Mouse (Mus musculus): Measurements from ENCODE around the gene Ablim2. TPM values are rescaled to one million over a fixed set of nuclear protein-coding genes. Genes with fewer than 3 reads are reported as not detected.
A peak's percentile ranks its signal among the peaks of the same experiment; 100 is the strongest.

The Ablim2 gene
- polyA plus RNA-seq, 1 experiment = 4.5 TPM

DNA sequence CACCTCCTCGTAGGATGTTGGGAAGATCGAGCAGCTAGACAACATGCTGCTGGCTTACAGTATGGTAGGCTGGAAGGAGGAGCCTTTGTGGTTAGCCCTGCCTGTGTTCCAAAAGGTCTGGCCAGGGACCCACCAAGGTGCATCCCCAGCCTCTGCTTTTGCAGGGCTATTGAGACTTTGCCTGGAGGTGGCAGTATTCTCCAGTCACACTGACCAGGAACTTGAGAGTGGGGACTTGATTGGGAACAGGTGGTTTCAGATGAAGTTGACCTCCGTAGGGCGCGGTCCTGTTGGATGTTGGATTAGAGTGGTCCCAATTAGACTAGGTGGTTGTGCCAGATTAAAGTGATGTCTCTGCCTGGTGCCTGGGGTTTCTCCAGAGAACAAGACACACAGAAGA is 30.2 kb upstream of the Ablim2 start:
- H3K4me1 ChIP-seq (replicated peaks; ENCODE audit: control insufficient read depth, insufficient read depth, low read length) = peaks cover 16% of the 10 kb centered on the region
- no peak overlapping the region for H3K27ac ChIP-seq (ENCODE audit: control insufficient read depth, insufficient read depth, low read length)
- TF ChIP-seq POLR2A (IDR thresholded peaks at IDR 0.05; ENCODE audit: control insufficient read depth, extremely low read depth, insufficient read depth, low read length, poor library complexity) = no peak
- TF ChIP-seq CTCF (IDR thresholded peaks at IDR 0.05; ENCODE audit: borderline replicate concordance, control insufficient read depth, extremely low read depth, insufficient read depth, low read length, poor library complexity) = no peak
- WGBS = 86% methylated on average over 5 of the region's 5 CpGs
- no peaks in the 10 kb centered on the region for H3K27me3 ChIP-seq (ENCODE audit: control insufficient read depth, insufficient read depth, low read length)
- H3K4me3 ChIP-seq (ENCODE audit: control insufficient read depth, insufficient read depth, low read length) = no peak overlapping the region
- no peaks in the 10 kb centered on the region for H3K36me3 ChIP-seq (ENCODE audit: control insufficient read depth, insufficient read depth, low read length)
- DNase-seq = no peak

DNA sequence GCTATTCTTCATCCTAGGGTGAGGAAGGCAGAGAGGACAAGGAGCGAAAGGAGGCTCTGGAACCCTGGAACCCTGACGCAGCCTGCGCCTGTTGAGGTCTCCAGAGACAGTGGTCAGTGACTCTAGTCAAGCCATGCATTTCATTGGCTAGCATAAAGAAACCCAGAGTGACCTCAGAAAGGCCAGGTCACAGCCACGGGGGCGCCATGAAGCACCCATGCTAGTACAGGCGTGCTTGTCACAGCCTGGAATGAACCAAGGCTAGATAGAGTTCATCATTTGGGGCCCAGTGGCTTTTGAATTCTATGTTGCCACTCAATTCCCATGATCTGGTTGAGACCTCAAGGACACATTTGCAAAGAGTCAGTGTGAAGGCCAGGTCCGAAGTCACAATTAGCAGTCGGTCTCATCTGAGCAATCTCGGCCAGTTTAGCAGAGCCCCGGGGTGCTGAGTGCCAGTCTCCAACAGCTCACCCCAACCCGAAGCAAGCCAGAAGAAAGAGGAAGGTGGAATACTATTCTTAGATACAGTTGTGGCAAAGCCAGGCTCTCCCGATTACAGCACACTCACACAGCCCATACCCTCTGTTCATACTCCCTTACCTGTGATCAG is 29.2 kb upstream of the Ablim2 start:
- Histone ChIP-seq H3K27ac (ENCODE audit: control insufficient read depth, insufficient read depth, low read length) (no peak overlapping the region), H3K4me3 (ENCODE audit: control insufficient read depth, insufficient read depth, low read length) (peak overlapping the region; percentile 19; the same call in 1 of the 2 replicates), H3K4me1 (replicated peaks; ENCODE audit: control insufficient read depth, insufficient read depth, low read length) (peaks cover 16% of the 10 kb centered on the region), H3K27me3 (ENCODE audit: control insufficient read depth, insufficient read depth, low read length) (no peaks in the 10 kb centered on the region), H3K36me3 (ENCODE audit: control insufficient read depth, insufficient read depth, low read length) (no peaks in the 10 kb centered on the region)
- TF ChIP-seq POLR2A (IDR thresholded peaks at IDR 0.05; ENCODE audit: control insufficient read depth, extremely low read depth, insufficient read depth, low read length, poor library complexity) = no peak
- TF ChIP-seq CTCF (IDR thresholded peaks at IDR 0.05; ENCODE audit: borderline replicate concordance, control insufficient read depth, extremely low read depth, insufficient read depth, low read length, poor library complexity) = no peak
- DNase-seq = no peak
- WGBS = 47% methylated on average over 12 of the region's 12 CpGs

DNA sequence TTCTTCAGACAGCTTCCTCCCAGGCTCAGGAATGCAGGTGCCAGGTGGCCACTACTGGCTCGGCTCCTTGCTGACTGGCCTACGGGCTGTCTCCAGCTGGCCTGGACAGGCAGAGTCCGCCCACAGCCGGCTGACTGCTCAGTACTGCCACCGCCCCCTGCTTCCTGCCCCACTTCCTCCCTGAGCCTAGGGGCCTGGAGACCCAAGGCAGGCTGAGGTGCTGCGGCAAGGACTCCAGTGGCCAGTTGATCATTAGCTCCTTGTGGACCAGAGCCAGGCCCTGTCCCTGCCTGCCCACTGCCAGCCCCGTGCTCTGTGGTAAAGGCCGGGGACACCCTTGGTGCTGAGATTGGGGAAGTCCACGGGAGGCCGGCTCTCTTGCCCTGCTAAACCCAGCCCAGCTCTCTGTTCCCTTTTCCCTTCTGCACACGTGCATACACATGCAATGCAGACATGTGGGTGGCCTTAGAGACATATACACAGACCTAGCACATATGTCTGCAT is 28.7 kb upstream of the Ablim2 start:
- H3K27ac ChIP-seq (ENCODE audit: control insufficient read depth, insufficient read depth, low read length) = no peak overlapping the region
- H3K4me3 ChIP-seq (ENCODE audit: control insufficient read depth, insufficient read depth, low read length) = peak overlapping the region; percentile 19; the same call in 1 of the 2 replicates
- no peaks in the 10 kb centered on the region for H3K27me3 ChIP-seq (ENCODE audit: control insufficient read depth, insufficient read depth, low read length)
- no peak for TF ChIP-seq POLR2A (IDR thresholded peaks at IDR 0.05; ENCODE audit: control insufficient read depth, extremely low read depth, insufficient read depth, low read length, poor library complexity)
- no peak for TF ChIP-seq CTCF (IDR thresholded peaks at IDR 0.05; ENCODE audit: borderline replicate concordance, control insufficient read depth, extremely low read depth, insufficient read depth, low read length, poor library complexity)
- H3K36me3 ChIP-seq (ENCODE audit: control insufficient read depth, insufficient read depth, low read length) = no peaks in the 10 kb centered on the region
- peaks cover 21% of the 10 kb centered on the region for H3K4me1 ChIP-seq (replicated peaks; ENCODE audit: control insufficient read depth, insufficient read depth, low read length)
- 10% methylated on average over 11 of the region's 11 CpGs for WGBS
- peak; percentile 47 for DNase-seq

DNA sequence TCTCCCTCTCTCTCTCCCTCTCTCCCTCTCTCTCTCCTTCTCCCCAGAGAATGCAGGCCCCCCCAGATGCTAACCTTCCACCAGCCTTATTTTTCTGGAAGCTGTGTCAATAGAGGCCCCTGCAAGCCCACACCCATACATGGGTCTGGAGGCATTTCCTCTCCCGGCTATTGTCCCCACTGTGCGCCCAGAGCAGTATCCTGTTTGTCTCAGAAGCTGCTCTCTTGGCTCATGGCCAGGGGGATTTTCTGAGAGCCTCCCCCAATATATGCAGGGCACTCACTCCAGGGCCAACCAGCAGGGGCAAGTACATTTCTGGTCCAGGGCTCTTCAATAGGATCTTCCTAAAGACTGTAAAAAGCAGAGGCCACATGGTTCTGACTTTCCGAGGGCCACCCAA is 27.8 kb upstream of the Ablim2 start:
- Histone ChIP-seq H3K36me3 (ENCODE audit: control insufficient read depth, insufficient read depth, low read length) (no peaks in the 10 kb centered on the region), H3K27me3 (ENCODE audit: control insufficient read depth, insufficient read depth, low read length) (no peaks in the 10 kb centered on the region), H3K27ac (ENCODE audit: control insufficient read depth, insufficient read depth, low read length) (no peak overlapping the region), H3K4me1 (replicated peaks; ENCODE audit: control insufficient read depth, insufficient read depth, low read length) (peaks cover 21% of the 10 kb centered on the region), H3K4me3 (ENCODE audit: control insufficient read depth, insufficient read depth, low read length) (no peak overlapping the region)
- TF ChIP-seq CTCF (IDR thresholded peaks at IDR 0.05; ENCODE audit: borderline replicate concordance, control insufficient read depth, extremely low read depth, insufficient read depth, low read length, poor library complexity) (no peak), POLR2A (IDR thresholded peaks at IDR 0.05; ENCODE audit: control insufficient read depth, extremely low read depth, insufficient read depth, low read length, poor library complexity) (no peak)
- WGBS = 72% methylated on average over 3 of the region's 3 CpGs
- DNase-seq = no peak

DNA sequence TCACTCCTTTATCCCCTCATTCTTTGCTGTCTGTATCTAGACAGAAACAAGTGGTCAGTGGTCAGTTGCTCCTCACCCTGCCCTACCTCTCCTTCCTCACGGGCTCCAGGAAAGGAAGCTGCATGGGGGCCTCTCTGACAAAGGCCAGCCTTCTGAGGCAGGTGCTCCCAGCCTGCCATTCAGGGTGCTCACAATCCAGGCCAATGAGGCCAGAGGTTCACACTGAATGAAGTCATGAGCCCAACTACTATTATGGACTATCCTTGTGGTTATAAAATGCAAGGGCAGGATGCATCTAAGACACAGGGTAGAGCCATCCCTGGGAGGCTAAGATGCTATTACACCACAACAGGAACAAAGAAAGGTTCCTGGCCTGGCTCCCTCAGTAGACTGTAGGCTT is 27.1 kb upstream of the Ablim2 start:
- Histone ChIP-seq H3K27ac (ENCODE audit: control insufficient read depth, insufficient read depth, low read length) (no peak overlapping the region), H3K36me3 (ENCODE audit: control insufficient read depth, insufficient read depth, low read length) (no peaks in the 10 kb centered on the region), H3K4me1 (replicated peaks; ENCODE audit: control insufficient read depth, insufficient read depth, low read length) (peaks cover 21% of the 10 kb centered on the region), H3K4me3 (ENCODE audit: control insufficient read depth, insufficient read depth, low read length) (no peak overlapping the region), H3K27me3 (ENCODE audit: control insufficient read depth, insufficient read depth, low read length) (no peaks in the 10 kb centered on the region)
- no peak for DNase-seq
- TF ChIP-seq CTCF (IDR thresholded peaks at IDR 0.05; ENCODE audit: borderline replicate concordance, control insufficient read depth, extremely low read depth, insufficient read depth, low read length, poor library complexity) = no peak
- TF ChIP-seq POLR2A (IDR thresholded peaks at IDR 0.05; ENCODE audit: control insufficient read depth, extremely low read depth, insufficient read depth, low read length, poor library complexity) = no peak
- 96% methylated on average over 1 of the region's 1 CpGs for WGBS

DNA sequence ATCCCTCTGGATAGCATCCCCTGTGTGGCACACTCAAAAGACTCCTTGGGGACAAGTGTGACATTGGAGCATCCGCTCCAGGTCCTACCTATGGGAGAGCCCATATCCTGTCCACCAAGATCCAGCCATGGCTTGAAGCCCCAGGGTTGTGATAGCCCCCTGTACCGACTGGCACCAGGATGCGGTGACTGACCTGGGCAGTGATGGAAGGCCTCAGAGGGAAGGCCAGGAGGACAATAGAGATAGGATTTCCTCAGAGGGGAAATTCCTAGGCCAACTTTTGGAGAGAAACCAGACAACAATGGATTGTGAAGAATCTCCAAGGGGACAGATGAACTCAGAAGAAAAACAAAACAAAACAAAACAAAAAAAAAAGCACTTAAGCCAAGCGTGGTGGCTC is 26.7 kb upstream of the Ablim2 start:
- TF ChIP-seq CTCF (IDR thresholded peaks at IDR 0.05; ENCODE audit: borderline replicate concordance, control insufficient read depth, extremely low read depth, insufficient read depth, low read length, poor library complexity) (no peak), POLR2A (IDR thresholded peaks at IDR 0.05; ENCODE audit: control insufficient read depth, extremely low read depth, insufficient read depth, low read length, poor library complexity) (no peak)
- H3K27me3 ChIP-seq (ENCODE audit: control insufficient read depth, insufficient read depth, low read length) = no peaks in the 10 kb centered on the region
- H3K4me1 ChIP-seq (replicated peaks; ENCODE audit: control insufficient read depth, insufficient read depth, low read length) = peaks cover 21% of the 10 kb centered on the region
- no peak for DNase-seq
- no peak overlapping the region for H3K4me3 ChIP-seq (ENCODE audit: control insufficient read depth, insufficient read depth, low read length)
- no peak overlapping the region for H3K27ac ChIP-seq (ENCODE audit: control insufficient read depth, insufficient read depth, low read length)
- no peaks in the 10 kb centered on the region for H3K36me3 ChIP-seq (ENCODE audit: control insufficient read depth, insufficient read depth, low read length)
- WGBS = 93% methylated on average over 4 of the region's 4 CpGs
